Comparison of ENCODE assay signal across 30 mouse cellular contexts in the genomic region with DNA sequence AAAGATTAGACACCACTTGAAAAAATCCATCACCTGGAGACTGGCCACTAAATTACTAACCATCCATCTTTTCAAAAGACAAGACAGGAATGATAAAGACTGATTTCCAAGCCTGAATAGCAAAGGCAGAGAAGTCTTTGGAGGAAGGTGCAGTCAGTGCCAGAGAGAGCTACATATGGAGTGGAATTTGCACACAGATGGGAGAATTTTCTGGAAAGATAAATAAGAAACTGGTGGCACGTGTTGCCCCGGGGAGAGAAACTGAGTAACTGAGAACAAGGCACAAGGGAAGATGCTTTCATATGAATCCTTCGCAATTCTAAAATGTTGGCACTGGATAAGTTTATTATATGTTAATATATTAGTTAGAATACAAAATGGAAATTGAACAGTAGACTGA. TPM values are rescaled to one million over a fixed set of nuclear protein-coding genes. Genes with fewer than 3 reads are reported as not detected.
DNase-seq lines count a peak whose midpoint lies in the region; ATAC-seq lines count a peak whose summit lies in the region.
"Had no signal": no experiment of that assay in that cellular context is flagged by ENCODE, and none has a peak within 500 bp of the region (broad histone marks: within the 10 kb centered on the region; RNA-seq: fewer than 3 reads in every experiment).

No protein-coding gene starts in this region.

- 65% methylated on average over 3 of the region's 3 CpGs for WGBS in forebrain, embryonic 15.5 days
- WGBS in forebrain, embryonic 11.5 days: 91% methylated on average over 3 of the region's 3 CpGs
- WGBS in midbrain, embryonic 11.5 days: 87% methylated on average over 3 of the region's 3 CpGs

- H3K9ac ChIP-seq in forebrain, embryonic 15.5 days (replicated peaks): no peak overlapping the region
- no peak overlapping the region for H3K9ac ChIP-seq in forebrain, embryonic 11.5 days (ENCODE audit: low read length)
- H3K9ac ChIP-seq in midbrain, embryonic 11.5 days (ENCODE audit: low read length): no peak overlapping the region
- H3K9ac ChIP-seq: heart, embryonic 12.5 days; hindbrain, embryonic 15.5 days; kidney, embryonic 15.5 days; limb, embryonic 12.5 days; liver, embryonic 15.5 days; lung, embryonic 14.5 days had no signal

- ATAC-seq in forebrain, embryonic 15.5 days (replicated peaks): peak; percentile 85
- no peak for ATAC-seq in forebrain, embryonic 11.5 days (replicated peaks; ENCODE audit: low FRiP score)
- ATAC-seq in midbrain, embryonic 11.5 days (ENCODE audit: low FRiP score): no peak
- ATAC-seq: midbrain, embryonic 16.5 days; Patski had no signal

- peak overlapping the region; percentile 70 for H3K27ac ChIP-seq in forebrain, embryonic 15.5 days (replicated peaks)
- no peak overlapping the region for H3K27ac ChIP-seq in forebrain, embryonic 11.5 days (ENCODE audit: low read depth, low read length)
- no peak overlapping the region for H3K27ac ChIP-seq in midbrain, embryonic 11.5 days (ENCODE audit: low read depth, low read length)
- H3K27ac ChIP-seq: gastrocnemius, adult 2 months; heart, adult 2 months; hindbrain, embryonic 15.5 days; kidney, embryonic 15.5 days; limb, embryonic 12.5 days; liver, embryonic 15.5 days; midbrain, embryonic 10.5 days had no signal

- H3K4me2 ChIP-seq in forebrain, embryonic 15.5 days (replicated peaks): no peak overlapping the region
- H3K4me2 ChIP-seq in forebrain, embryonic 11.5 days (ENCODE audit: low read depth, low read length, severe bottlenecking): no peak overlapping the region
- H3K4me2 ChIP-seq in midbrain, embryonic 11.5 days: no peak overlapping the region
- H3K4me2 ChIP-seq: heart, embryonic 12.5 days; hindbrain, embryonic 15.5 days; kidney, embryonic 15.5 days; limb, embryonic 12.5 days; liver, embryonic 15.5 days; lung, embryonic 14.5 days had no signal

- DNase-seq in forebrain, embryonic 11.5 days (ENCODE audit: low spot score): no peak
- peak; percentile 53 to 72 for DNase-seq in layer of hippocampus, adult 18-20 months (ENCODE audit: low spot score in 2 of 2)
- no peak for DNase-seq in layer of hippocampus, postnatal 10 days (ENCODE audit: low spot score in 2 of 2)
- peak; percentile 26 for DNase-seq in right cerebral cortex, postnatal 25 days
- no peak for DNase-seq in right cerebral cortex, postnatal 36 days (ENCODE audit: low spot score in 2 of 2)
- no peak for DNase-seq in midbrain, embryonic 11.5 days (ENCODE audit: low spot score, missing footprints)
- DNase-seq: adrenal gland, postnatal 14 days; gastrocnemius, adult 2 months; gastrocnemius, postnatal 36 days; heart, adult 2 months; kidney, adult 18-20 months; kidney, postnatal 25 days; lung, embryonic 14.5 days; lung, postnatal 14 days had no signal

- H3K27me3 ChIP-seq in forebrain, embryonic 15.5 days: no peaks in the 10 kb centered on the region
- H3K27me3 ChIP-seq in forebrain, embryonic 11.5 days (ENCODE audit: control insufficient read depth, insufficient read depth, low read length): no peaks in the 10 kb centered on the region
- no peaks in the 10 kb centered on the region for H3K27me3 ChIP-seq in midbrain, embryonic 11.5 days (ENCODE audit: control insufficient read depth, insufficient read depth, low read length)
- H3K27me3 ChIP-seq: hindbrain, embryonic 15.5 days; kidney, embryonic 15.5 days; limb, embryonic 12.5 days; liver, embryonic 15.5 days; Patski had no signal

- no peaks in the 10 kb centered on the region for H3K9me3 ChIP-seq in forebrain, embryonic 15.5 days
- no peaks in the 10 kb centered on the region for H3K9me3 ChIP-seq in forebrain, embryonic 11.5 days (ENCODE audit: control insufficient read depth, low read length)
- no peaks in the 10 kb centered on the region for H3K9me3 ChIP-seq in midbrain, embryonic 11.5 days (ENCODE audit: control insufficient read depth, low read length)
- H3K9me3 ChIP-seq: heart, embryonic 12.5 days; hindbrain, embryonic 15.5 days; kidney, embryonic 15.5 days; limb, embryonic 12.5 days; liver, embryonic 15.5 days; midbrain, embryonic 10.5 days had no signal

- peaks cover 27% of the 10 kb centered on the region for H3K4me1 ChIP-seq in forebrain, embryonic 15.5 days
- no peaks in the 10 kb centered on the region for H3K4me1 ChIP-seq in forebrain, embryonic 11.5 days (replicated peaks; ENCODE audit: control insufficient read depth, insufficient read depth, low read length)
- H3K4me1 ChIP-seq in midbrain, embryonic 11.5 days (ENCODE audit: control insufficient read depth, insufficient read depth, low read length): no peaks in the 10 kb centered on the region
- H3K4me1 ChIP-seq: heart, embryonic 12.5 days; hindbrain, embryonic 15.5 days; kidney, embryonic 15.5 days; limb, embryonic 12.5 days; liver, embryonic 15.5 days; midbrain, embryonic 10.5 days had no signal

- no peak overlapping the region for H3K4me3 ChIP-seq in forebrain, embryonic 15.5 days
- H3K4me3 ChIP-seq in forebrain, embryonic 11.5 days (ENCODE audit: low read depth, low read length): no peak overlapping the region
- H3K4me3 ChIP-seq in midbrain, embryonic 11.5 days (ENCODE audit: low read depth, low read length): no peak overlapping the region
- H3K4me3 ChIP-seq: erythroblast, embryonic 14.5 days; gastrocnemius, adult 2 months; heart, adult 2 months; heart, embryonic 12.5 days; hindbrain, embryonic 15.5 days; kidney, embryonic 15.5 days; limb, embryonic 12.5 days; liver, embryonic 15.5 days; midbrain, embryonic 10.5 days had no signal

- H3K36me3 ChIP-seq in forebrain, embryonic 15.5 days: no peaks in the 10 kb centered on the region
- H3K36me3 ChIP-seq in forebrain, embryonic 11.5 days (ENCODE audit: control insufficient read depth, insufficient read depth, low read length): no peaks in the 10 kb centered on the region
- no peaks in the 10 kb centered on the region for H3K36me3 ChIP-seq in midbrain, embryonic 11.5 days (ENCODE audit: control insufficient read depth, insufficient read depth, low read length)
- H3K36me3 ChIP-seq: heart, embryonic 12.5 days; hindbrain, embryonic 15.5 days; kidney, embryonic 15.5 days; limb, embryonic 12.5 days; liver, embryonic 15.5 days; midbrain, embryonic 10.5 days had no signal

RNA-seq across cellular contexts. Expression of a gene that starts 59.8 kb away (rescaled TPM):
- polyA plus RNA-seq in forebrain, embryonic 15.5 days (2015; fragmentation: Nextera tagmentation; extraction: Ambion mirVana): 4.7 and 6.1 TPM in 2 replicates
- polyA plus RNA-seq in forebrain, embryonic 11.5 days (2014; fragmentation: Nextera tagmentation; extraction: Ambion mirVana): 0.08 TPM in 1 of 2 replicates, not detected in the other
- 100 to 1,000 TPM; 523 to 556 TPM for total RNA-seq in layer of hippocampus, adult 18-20 months (2021)
- 100 to 1,000 TPM; 153 to 156 TPM for total RNA-seq in layer of hippocampus, postnatal 10 days (2021)
- polyA plus RNA-seq in midbrain, embryonic 11.5 days (2014; fragmentation: Nextera tagmentation; extraction: Ambion mirVana): 0.07 and 0.18 TPM in 2 replicates
- total RNA-seq: gastrocnemius, adult 2 months; gastrocnemius, postnatal 36 days; heart, adult 2 months; hematopoietic stem cell, adult 5-6 weeks; MEL; neutrophil, adult 5-6 weeks had no signal
- polyA plus RNA-seq: erythroblast, embryonic 14.5 days; heart, adult 2 months; heart, postnatal 0 days; liver, adult 2 months; liver, embryonic 15.5 days; neural tube, embryonic 11.5 days; Patski had no signal

Comparison
In these comparisons a context has a peak if more than half of its experiments do, and no peak if none do; other contexts are left out.
1. DNase-seq: peak in layer of hippocampus, adult 18-20 months (2 of 2) and right cerebral cortex, postnatal 25 days (single experiment); none in forebrain, embryonic 11.5 days (single experiment), layer of hippocampus, postnatal 10 days (0 of 2), right cerebral cortex, postnatal 36 days (0 of 2) and midbrain, embryonic 11.5 days (single experiment).